Mouse (Mus musculus) activated CD4-positive, CD25-positive, alpha-beta regulatory T cell (primary cell): ENCODE measurements around the gene Hnf1b. TPM values are rescaled to one million over a fixed set of nuclear protein-coding genes. Genes with fewer than 3 reads are reported as not detected.

Experiments
- polyA plus RNA-seq, 2 experiments: library from polyadenylated mRNA; unstranded; fragments of 100-300 nt; shearing (Covaris generic); gene quantifications; one replicate each; pipeline ENCODE4 v1.2.1; 2017

Hnf1b gene
- not detected for polyA plus RNA-seq

DNA sequence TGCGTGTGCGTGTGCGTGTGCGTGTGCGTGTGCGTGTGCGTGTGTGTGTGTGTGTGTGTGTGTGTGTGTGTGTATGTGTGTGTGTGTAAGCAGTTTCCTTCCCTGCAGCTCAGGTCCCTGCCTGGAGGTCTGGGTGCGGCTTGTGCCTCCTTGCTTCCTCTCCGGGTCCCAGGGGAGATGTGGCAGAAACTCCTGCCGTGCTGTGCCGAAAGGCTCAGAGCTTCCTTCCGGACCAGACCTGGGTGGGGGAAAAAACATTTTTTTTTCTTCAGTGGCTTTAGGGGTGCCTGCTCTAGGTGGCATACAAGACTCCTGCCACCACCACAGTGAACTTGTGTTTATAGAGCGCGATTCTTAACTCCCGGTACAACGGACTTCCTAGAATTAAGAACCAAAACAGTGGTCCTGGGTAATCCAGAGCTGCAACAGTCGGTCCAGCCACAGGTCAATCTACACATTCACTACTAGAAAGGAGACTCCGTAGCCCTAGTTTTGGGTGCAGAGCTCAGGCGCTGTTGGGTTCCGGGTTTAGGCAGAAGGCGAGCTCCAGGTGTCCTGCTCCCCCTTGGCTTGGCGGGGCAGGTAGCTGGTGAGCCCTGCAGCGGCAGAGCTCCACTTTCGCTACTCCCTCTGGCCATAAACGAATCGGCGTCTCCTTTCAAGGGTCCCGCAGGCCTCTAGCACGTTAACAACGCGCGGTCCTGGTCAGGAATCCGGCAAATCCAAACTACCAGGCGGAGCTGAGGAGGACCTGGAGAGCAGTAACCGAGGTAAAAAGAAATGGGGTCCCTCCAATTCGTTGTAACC lies at the start of gene Hnf1b:
Gene Hnf1b (plus strand): TSS at position 535 of the 807 bp plus-strand sequence.

DNA sequence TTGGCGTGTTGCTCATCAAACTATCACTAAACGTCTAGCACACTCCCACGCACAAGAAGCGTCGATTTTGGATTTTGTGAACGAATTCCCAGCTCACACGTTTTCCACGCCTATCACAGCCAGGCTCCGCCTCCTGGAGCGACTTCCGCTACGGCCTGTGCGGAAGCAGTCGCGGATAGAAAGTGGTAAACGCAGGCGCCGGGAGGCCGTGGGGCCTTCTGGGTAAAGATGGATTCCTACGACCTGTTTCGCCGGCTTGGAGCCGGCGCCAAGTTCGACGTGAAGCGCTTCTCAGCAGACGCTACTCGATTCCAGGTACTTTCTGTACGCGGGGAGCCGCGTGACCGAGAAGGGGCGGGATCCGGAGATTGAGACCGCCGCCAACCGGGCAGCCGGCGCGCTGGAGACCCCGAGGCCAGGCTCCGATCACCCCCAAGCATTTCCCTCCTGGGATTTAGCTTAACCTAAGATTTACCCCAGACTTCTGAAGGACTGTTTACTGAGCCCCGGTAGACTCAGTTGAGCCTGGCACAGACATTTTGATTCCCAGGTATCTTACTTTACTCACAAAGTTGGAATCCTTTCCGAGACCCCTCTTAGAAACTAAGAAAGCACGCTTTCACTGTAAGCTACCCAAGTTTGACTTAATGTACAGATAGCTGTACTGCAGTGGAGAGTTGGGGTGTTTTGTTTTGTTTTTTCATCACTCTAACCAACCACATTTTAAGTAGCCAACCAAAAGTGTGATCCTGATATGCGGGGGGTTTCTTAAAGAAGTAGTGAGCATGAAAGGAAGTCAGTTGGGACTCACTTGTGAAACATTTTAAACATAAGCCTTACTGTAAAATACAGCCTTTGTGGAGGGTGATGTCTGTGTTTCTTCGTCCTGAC lies 92.3 kb downstream of the Hnf1b start, which contains the start of gene Ddx52:
Gene Ddx52 (plus strand): TSS at position 113 of the 891 bp plus-strand sequence.

Other genes with a start within 250 kb of the Hnf1b start
- gene Rpl9-ps1, start 204.4 kb upstream of the Hnf1b start, polyA plus RNA-seq, result under 1 TPM in 1 of 2 experiments, not detected in 1; 0.42 TPM
- 1 to 10 TPM; 3.3 to 8.3 TPM for gene Ccl3, start 200.7 kb upstream of the Hnf1b start, polyA plus RNA-seq
- 10 to 100 TPM; 17.3 to 24.7 TPM for gene Ccl4, start 187.5 kb upstream of the Hnf1b start, polyA plus RNA-seq
- 10 to 100 TPM in 1 of 2 experiments, under 1 TPM in 1; 0.85 to 24.9 TPM for gene Wfdc17, start 146.1 kb upstream of the Hnf1b start, polyA plus RNA-seq
- under 1 TPM in 1 of 2 experiments, not detected in 1; 0.32 TPM for gene Wfdc18, start 141.0 kb upstream of the Hnf1b start, polyA plus RNA-seq
- gene Wfdc21, start 103.1 kb upstream of the Hnf1b start, polyA plus RNA-seq, result not detected
- 10 to 100 TPM; 24.3 to 26.1 TPM for gene Heatr6, start 96.4 kb upstream of the Hnf1b start, polyA plus RNA-seq
- gene Ddx52, start 92.0 kb downstream of the Hnf1b start, polyA plus RNA-seq, result 10 to 100 TPM; 59.8 to 63.5 TPM
- gene Synrg, start 114.4 kb downstream of the Hnf1b start, polyA plus RNA-seq, result 10 to 100 TPM; 26.2 to 32.1 TPM
- gene Dusp14, start 219.2 kb downstream of the Hnf1b start, polyA plus RNA-seq, result 10 to 100 TPM in 1 of 2 experiments, 1 to 10 TPM in 1; 7.3 to 16.1 TPM